Mouse (Mus musculus) urinary bladder, postnatal 25 days (tissue): ENCODE measurements at regions not wholly inside any gene's neighbourhood (a gene's known extent, or its start where the extent isn't known, plus 50 kb on each side); places are given as distances from the start of the nearest gene placed in this dataset.

Source experiments
- DNase-seq: peaks from one replicate; pipeline ENCODE4 v3.0.0; 2022; ENCODE audit warnings: low spot score

GRCm38 (mm10) chr1:143879622-143880021 is 102.5 kb downstream of the Uchl5 start:
- no peak for DNase-seq

DNA sequence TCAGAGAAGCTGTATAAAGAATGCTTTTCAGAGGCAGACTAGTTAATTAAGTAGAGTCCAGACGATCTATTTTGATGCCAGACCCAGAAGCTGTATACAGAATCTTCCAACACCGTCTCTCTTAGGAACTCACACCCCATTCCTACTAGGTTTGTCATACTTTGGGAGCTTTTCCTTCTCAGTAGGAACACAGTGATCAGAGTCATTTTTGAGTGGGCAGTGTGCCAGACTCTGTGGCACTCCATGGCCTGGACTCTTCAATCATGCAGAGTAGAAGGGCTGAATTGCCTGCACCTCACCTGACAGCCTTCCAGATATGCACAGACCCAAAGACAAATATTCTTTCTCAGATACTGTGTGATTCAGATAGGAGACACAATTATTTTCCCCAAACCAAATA is 101.2 kb downstream of the Uchl5 start:
- DNase-seq = no peak

DNA sequence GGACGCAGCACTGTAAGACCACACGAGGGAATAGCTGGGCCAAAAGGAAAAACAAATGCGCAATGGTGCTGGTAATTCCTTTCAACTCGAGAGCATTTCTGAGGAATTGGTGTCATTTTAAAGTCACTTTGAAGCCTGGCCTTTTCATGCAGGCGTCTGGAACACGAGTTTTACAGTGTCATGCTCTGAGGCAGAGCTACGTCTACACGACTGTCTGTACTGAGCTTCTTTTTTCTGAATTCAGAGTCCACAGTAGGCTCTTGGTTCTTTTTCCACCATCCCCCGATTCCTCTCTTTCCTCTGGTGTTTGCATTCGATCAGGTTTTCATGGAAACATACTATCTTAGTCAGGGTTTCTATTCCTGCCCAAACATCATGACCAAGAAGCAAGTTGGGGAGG is 83.2 kb downstream of the Uchl5 start:
- DNase-seq = no peak

GRCm38 (mm10) chr1:143858532-143858931 is 81.5 kb downstream of the Uchl5 start:
- DNase-seq = no peak
